Mouse (Mus musculus) liver, embryonic 11.5 days (tissue): Measurements from ENCODE around the gene Txk. TPM values are rescaled to one million over a fixed set of nuclear protein-coding genes. Genes with fewer than 3 reads are reported as not detected.
A peak's percentile ranks its signal among the peaks of the same experiment; 100 is the strongest.

Experiments
- ATAC-seq: fragments of 200-750 bp; cut with Nextera tagmentation; replicated peaks from 2 replicates; pipeline ENCODE4 v1.8.0; 2017; ENCODE audit warnings: moderate number of reproducible peaks, mild to moderate bottlenecking, moderate TSS enrichment, moderate library complexity; ENCODE audit not compliant: low FRiP score
- DNase-seq: peaks from one replicate; pipeline ENCODE4 v3.0.0-alpha.2; 2017; ENCODE audit warnings: low spot score
- H3K27ac ChIP-seq: fragments of 300-500 bp; sonication (generic); 2 replicates; pipeline ENCODE4 v1.5.1; 2014; ENCODE audit warnings: mild to moderate bottlenecking, low read depth, low read length, control low read depth
- H3K27me3 ChIP-seq: fragments of 300-500 bp; sonication (generic); replicated peaks from 2 replicates; pipeline ENCODE4 v1.6.1; 2014; ENCODE audit warnings: low read length, mixed read lengths; ENCODE audit not compliant: control insufficient read depth, insufficient read depth
- H3K36me3 ChIP-seq: fragments of 300-500 bp; sonication (generic); 2 replicates; pipeline ENCODE4 v1.6.1; 2014; ENCODE audit warnings: mild to moderate bottlenecking, low read length, moderate library complexity, mixed read lengths; ENCODE audit not compliant: control insufficient read depth, insufficient read depth
- H3K4me1 ChIP-seq: fragments of 300-500 bp; sonication (generic); replicated peaks from 2 replicates; pipeline ENCODE4 v1.6.1; 2014; ENCODE audit warnings: low read length, mixed read lengths; ENCODE audit not compliant: control insufficient read depth, insufficient read depth
- H3K4me2 ChIP-seq: fragments of 300-500 bp; sonication (generic); 2 replicates; pipeline ENCODE4 v1.6.1; 2014; ENCODE audit warnings: mild to moderate bottlenecking, control low read depth, moderate library complexity
- H3K4me3 ChIP-seq: fragments of 300-500 bp; sonication (generic); 2 replicates; pipeline ENCODE4 v1.5.1; 2014; ENCODE audit warnings: low read depth, low read length, control low read depth
- H3K9ac ChIP-seq: fragments of 300-500 bp; sonication (generic); 2 replicates; pipeline ENCODE4 v1.6.1; 2014; ENCODE audit warnings: low read depth, low read length, control low read depth
- H3K9me3 ChIP-seq: fragments of 300-500 bp; sonication (generic); 2 replicates; pipeline ENCODE4 v1.6.1; 2016; ENCODE audit warnings: low read length, inconsistent platforms, mixed read lengths; ENCODE audit not compliant: control insufficient read depth
- WGBS: fragments of 180-500 bp; shearing (Covaris S2); extraction: QIAGEN DNeasy Blood & Tissue Kit; methylation state at CpG from one replicate; pipeline ENCODE4 v1.1.7; 2014; 5-methylcytosine and 5-hydroxymethylcytosine counted together
- polyA plus RNA-seq: library from polyadenylated mRNA; unstranded; fragments of >200 nt; fragmentation: Nextera tagmentation; extraction: Ambion mirVana; gene quantifications from 2 replicates; pipeline ENCODE4 v1.2.1, GENCODE M21; 2014

Gene Txk
- not detected in 2 replicates for polyA plus RNA-seq

GRCm38 (mm10) chr5:72752585-72752984 is at the start of gene Txk:
Gene Txk (minus strand): TSS chr5:72752777.
- ATAC-seq = no peak
- H3K4me2 ChIP-seq = no peak within 1 kb of the TSS
- H3K4me1 ChIP-seq = peaks cover 4% of the 10 kb centered on the region; the same call in 1 of the 2 replicates
- H3K36me3 ChIP-seq = no peaks in the 10 kb centered on the region
- H3K27me3 ChIP-seq = no peaks in the 10 kb centered on the region
- H3K9ac ChIP-seq = no peak within 1 kb of the TSS
- WGBS = 68% methylated on average over 5 of the region's 5 CpGs
- H3K4me3 ChIP-seq = no peak within 1 kb of the TSS
- DNase-seq = no peak
- no peaks in the 10 kb centered on the region for H3K9me3 ChIP-seq
- H3K27ac ChIP-seq = no peak within 1 kb of the TSS

DNA sequence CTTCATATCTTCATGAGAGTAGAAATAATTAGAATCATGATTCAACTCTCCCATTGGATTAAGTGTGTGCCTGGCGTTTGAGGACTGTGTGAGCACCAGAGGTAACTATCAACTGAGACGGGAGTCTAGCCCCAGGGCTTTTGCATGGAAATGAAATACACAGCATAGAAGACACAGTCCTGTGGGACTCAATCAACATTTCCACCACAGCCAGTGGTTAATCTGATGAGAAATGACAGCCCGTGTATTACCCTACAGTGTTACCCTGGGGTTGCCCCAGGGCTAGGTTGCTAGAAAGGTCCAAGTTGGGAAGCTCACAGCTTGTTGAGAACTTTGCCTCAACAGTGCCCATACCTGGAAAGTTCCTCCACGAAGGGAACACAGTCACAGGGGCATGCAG is 46.0 kb upstream of the Txk start:
- no peak overlapping the region for H3K4me3 ChIP-seq
- H3K27ac ChIP-seq = no peak overlapping the region
- no peak overlapping the region for H3K4me2 ChIP-seq
- H3K4me1 ChIP-seq = no peaks in the 10 kb centered on the region
- no peaks in the 10 kb centered on the region for H3K36me3 ChIP-seq
- DNase-seq (no peak), ATAC-seq (no peak)
- H3K27me3 ChIP-seq = no peaks in the 10 kb centered on the region
- WGBS = 76% methylated on average over 4 of the region's 4 CpGs
- H3K9ac ChIP-seq = no peak overlapping the region
- no peaks in the 10 kb centered on the region for H3K9me3 ChIP-seq

GRCm38 (mm10) chr5:72796186-72796613 is 43.6 kb upstream of the Txk start:
- peak overlapping the region; percentile 55 for H3K4me2 ChIP-seq
- no peaks in the 10 kb centered on the region for H3K9me3 ChIP-seq
- DNase-seq (no peak), ATAC-seq (no peak)
- no peak overlapping the region; the same call in 1 of the 2 replicates for H3K27ac ChIP-seq
- peak overlapping the region; percentile 44; the same call in 1 of the 2 replicates for H3K9ac ChIP-seq
- WGBS = 36% methylated on average over 14 of the region's 14 CpGs
- H3K4me3 ChIP-seq = no peak overlapping the region
- no peaks in the 10 kb centered on the region for H3K4me1 ChIP-seq
- H3K36me3 ChIP-seq = no peaks in the 10 kb centered on the region
- H3K27me3 ChIP-seq = no peaks in the 10 kb centered on the region

- no peak for ATAC-seq
- H3K9me3 ChIP-seq = no peaks in the 10 kb centered on the region
- H3K27me3 ChIP-seq = no peaks in the 10 kb centered on the region
- H3K4me1 ChIP-seq = no peaks in the 10 kb centered on the region
- no peak overlapping the region for H3K9ac ChIP-seq
- 70% methylated on average over 3 of the region's 3 CpGs for WGBS
- H3K36me3 ChIP-seq = no peaks in the 10 kb centered on the region
- H3K4me3 ChIP-seq = no peak overlapping the region
- no peak overlapping the region for H3K27ac ChIP-seq
- H3K4me2 ChIP-seq = no peak overlapping the region
- DNase-seq = no peak
Measured at GRCm38 (mm10) chr5:72793309-72793850, 40.8 kb upstream of the Txk start.

GRCm38 (mm10) chr5:72791789-72792188 is 39.2 kb upstream of the Txk start:
- Histone ChIP-seq H3K27ac (no peak overlapping the region), H3K27me3 (no peaks in the 10 kb centered on the region), H3K4me2 (no peak overlapping the region), H3K4me3 (no peak overlapping the region), H3K4me1 (no peaks in the 10 kb centered on the region), H3K9ac (no peak overlapping the region), H3K36me3 (no peaks in the 10 kb centered on the region), H3K9me3 (no peaks in the 10 kb centered on the region)
- DNase-seq (no peak), ATAC-seq (no peak)
- WGBS = 9% methylated on average over 6 of the region's 6 CpGs

GRCm38 (mm10) chr5:72791386-72791785 is 38.8 kb upstream of the Txk start:
- H3K27ac ChIP-seq = no peak overlapping the region

GRCm38 (mm10) chr5:72785451-72785850 is 32.9 kb upstream of the Txk start:
- no peak for DNase-seq
- ATAC-seq = no peak

More at GRCm38 (mm10) chr5:72791386-72791785, 38.8 kb upstream of the Txk start:
- DNase-seq (no peak), ATAC-seq (no peak)
- no peak overlapping the region for H3K4me2 ChIP-seq
- no peaks in the 10 kb centered on the region for H3K27me3 ChIP-seq
- no peak overlapping the region for H3K9ac ChIP-seq
- 50% methylated on average over 4 of the region's 4 CpGs for WGBS
- no peaks in the 10 kb centered on the region for H3K36me3 ChIP-seq
- H3K4me3 ChIP-seq = no peak overlapping the region
- H3K9me3 ChIP-seq = no peaks in the 10 kb centered on the region
- H3K4me1 ChIP-seq = no peaks in the 10 kb centered on the region

DNA sequence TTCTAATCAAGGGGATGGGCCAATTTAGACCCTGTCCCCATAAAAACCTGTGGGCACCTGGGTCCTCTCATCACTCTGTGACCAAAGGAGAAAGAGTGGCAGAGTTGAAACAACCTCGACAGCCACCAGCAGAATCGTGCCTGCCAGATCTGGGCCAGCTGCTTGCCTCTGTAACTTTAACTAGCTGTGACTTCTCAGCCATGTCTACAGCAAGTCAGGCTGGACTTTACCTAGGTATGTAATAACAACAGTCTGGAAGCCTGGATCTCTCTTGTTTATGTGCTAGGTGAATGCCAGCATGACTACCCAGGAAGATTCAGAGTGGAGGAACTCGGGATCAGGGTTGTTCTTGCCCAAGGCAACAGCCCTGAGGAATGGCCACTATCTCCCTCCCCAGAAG is 32.1 kb upstream of the Txk start:
- ATAC-seq = no peak
- 82% methylated on average over 3 of the region's 3 CpGs for WGBS

More at GRCm38 (mm10) chr5:72785451-72785850, 32.9 kb upstream of the Txk start:
- Histone ChIP-seq H3K9me3 (no peaks in the 10 kb centered on the region), H3K27ac (no peak overlapping the region), H3K4me2 (no peak overlapping the region), H3K9ac (no peak overlapping the region), H3K36me3 (no peaks in the 10 kb centered on the region), H3K4me3 (no peak overlapping the region), H3K4me1 (no peaks in the 10 kb centered on the region), H3K27me3 (no peaks in the 10 kb centered on the region)
- WGBS = 67% methylated on average over 4 of the region's 4 CpGs

GRCm38 (mm10) chr5:72783957-72784356 is 31.4 kb upstream of the Txk start:
- no peaks in the 10 kb centered on the region for H3K36me3 ChIP-seq
- H3K27ac ChIP-seq = no peak overlapping the region
- no peaks in the 10 kb centered on the region for H3K27me3 ChIP-seq
- H3K4me2 ChIP-seq = no peak overlapping the region
- no peak for ATAC-seq
- no peaks in the 10 kb centered on the region for H3K9me3 ChIP-seq
- H3K4me3 ChIP-seq = no peak overlapping the region
- no peak overlapping the region for H3K9ac ChIP-seq
- no peak for DNase-seq
- no peaks in the 10 kb centered on the region for H3K4me1 ChIP-seq
- WGBS = 72% methylated on average over 8 of the region's 8 CpGs

More for the DNA sequence above, 32.1 kb upstream of the Txk start:
- H3K4me3 ChIP-seq = no peak overlapping the region
- no peaks in the 10 kb centered on the region for H3K4me1 ChIP-seq
- H3K36me3 ChIP-seq = no peaks in the 10 kb centered on the region
- no peak overlapping the region for H3K9ac ChIP-seq
- no peak for DNase-seq
- H3K4me2 ChIP-seq = no peak overlapping the region
- no peaks in the 10 kb centered on the region for H3K9me3 ChIP-seq
- H3K27me3 ChIP-seq = no peaks in the 10 kb centered on the region
- H3K27ac ChIP-seq = no peak overlapping the region
